Mouse (Mus musculus): Measurements from ENCODE around the gene Tm9sf2. TPM values are rescaled to one million over a fixed set of nuclear protein-coding genes. Genes with fewer than 3 reads are reported as not detected.

Gene Tm9sf2
- polyA plus RNA-seq, 1 experiment from 2014 or later = 133 TPM

- H3K9me3 ChIP-seq (ENCODE audit: control insufficient read depth, low read length) = no peaks in the 10 kb centered on the region
- WGBS = 15% methylated on average over 2 of the region's 2 CpGs
Measured at GRCm38 (mm10) chr14:122190527-122190926, 83.7 kb downstream of the Tm9sf2 start.

GRCm38 (mm10) chr14:122190941-122191510 lies 84.2 kb downstream of the Tm9sf2 start:
- Histone ChIP-seq H3K27ac (replicated peaks in 1 of 2; ENCODE audit: control insufficient read depth in 1 of 2, insufficient read depth in 1 of 2, low read depth in 2 of 2, low read length in 2 of 2) (no peak overlapping the region), H3K27me3 (ENCODE audit: control insufficient read depth, insufficient read depth, low read length) (no peaks in the 10 kb centered on the region), H3K4me3 (ENCODE audit: control insufficient read depth in 1 of 2, insufficient read depth in 1 of 2, low read depth in 1 of 2, low read length in 2 of 2) (no peak overlapping the region), H3K4me2 (ENCODE audit: low read length) (no peak overlapping the region), H3K36me3 (ENCODE audit: control insufficient read depth, insufficient read depth, low read length) (no peaks in the 10 kb centered on the region), H3K4me1 (ENCODE audit: control insufficient read depth in 2 of 2, insufficient read depth in 2 of 2, low read length in 2 of 2) (no peaks in the 10 kb centered on the region), H3K9ac (ENCODE audit: low read length) (no peak overlapping the region), H3K9me3 (ENCODE audit: control insufficient read depth, low read length) (no peaks in the 10 kb centered on the region)
- WGBS = 16% methylated on average over 7 of the region's 7 CpGs
- no peak for ATAC-seq (ENCODE audit: insufficient number of reproducible peaks, insufficient read depth, low FRiP score, low read depth)

More at GRCm38 (mm10) chr14:122190527-122190926, 83.7 kb downstream of the Tm9sf2 start:
- Histone ChIP-seq H3K36me3 (ENCODE audit: control insufficient read depth, insufficient read depth, low read length) (no peaks in the 10 kb centered on the region), H3K27me3 (ENCODE audit: control insufficient read depth, insufficient read depth, low read length) (no peaks in the 10 kb centered on the region), H3K4me1 (ENCODE audit: control insufficient read depth in 2 of 2, insufficient read depth in 2 of 2, low read length in 2 of 2) (no peaks in the 10 kb centered on the region), H3K9ac (ENCODE audit: low read length) (no peak overlapping the region), H3K4me2 (ENCODE audit: low read length) (no peak overlapping the region), H3K4me3 (ENCODE audit: control insufficient read depth in 1 of 2, insufficient read depth in 1 of 2, low read depth in 1 of 2, low read length in 2 of 2) (no peak overlapping the region), H3K27ac (replicated peaks in 1 of 2; ENCODE audit: control insufficient read depth in 1 of 2, insufficient read depth in 1 of 2, low read depth in 2 of 2, low read length in 2 of 2) (no peak overlapping the region)
- no peak for ATAC-seq (ENCODE audit: insufficient number of reproducible peaks, insufficient read depth, low FRiP score, low read depth)

GRCm38 (mm10) chr14:122194630-122195029 lies 87.8 kb downstream of the Tm9sf2 start:
- Histone ChIP-seq H3K36me3 (ENCODE audit: control insufficient read depth, insufficient read depth, low read length) (no peaks in the 10 kb centered on the region), H3K9ac (ENCODE audit: low read length) (no peak overlapping the region), H3K27me3 (ENCODE audit: control insufficient read depth, insufficient read depth, low read length) (no peaks in the 10 kb centered on the region), H3K4me3 (ENCODE audit: control insufficient read depth in 1 of 2, insufficient read depth in 1 of 2, low read depth in 1 of 2, low read length in 2 of 2) (no peak overlapping the region), H3K27ac (replicated peaks in 1 of 2; ENCODE audit: control insufficient read depth in 1 of 2, insufficient read depth in 1 of 2, low read depth in 2 of 2, low read length in 2 of 2) (no peak overlapping the region), H3K4me2 (ENCODE audit: low read length) (no peak overlapping the region), H3K9me3 (ENCODE audit: control insufficient read depth, low read length) (peaks cover 4% of the 10 kb centered on the region; the same call in 1 of the 2 replicates), H3K4me1 (ENCODE audit: control insufficient read depth in 2 of 2, insufficient read depth in 2 of 2, low read length in 2 of 2) (no peaks in the 10 kb centered on the region)
- ATAC-seq (ENCODE audit: insufficient number of reproducible peaks, insufficient read depth, low FRiP score, low read depth) = no peak
- WGBS = 95% methylated on average over 8 of the region's 8 CpGs

- 73% methylated on average over 6 of the region's 6 CpGs for WGBS
- Histone ChIP-seq H3K4me2 (ENCODE audit: low read length) (no peak overlapping the region), H3K27ac (replicated peaks in 1 of 2; ENCODE audit: control insufficient read depth in 1 of 2, insufficient read depth in 1 of 2, low read depth in 2 of 2, low read length in 2 of 2) (no peak overlapping the region), H3K36me3 (ENCODE audit: control insufficient read depth, insufficient read depth, low read length) (no peaks in the 10 kb centered on the region), H3K9ac (ENCODE audit: low read length) (no peak overlapping the region), H3K4me3 (ENCODE audit: control insufficient read depth in 1 of 2, insufficient read depth in 1 of 2, low read depth in 1 of 2, low read length in 2 of 2) (no peak overlapping the region), H3K27me3 (ENCODE audit: control insufficient read depth, insufficient read depth, low read length) (no peaks in the 10 kb centered on the region), H3K4me1 (ENCODE audit: control insufficient read depth in 2 of 2, insufficient read depth in 2 of 2, low read length in 2 of 2) (no peaks in the 10 kb centered on the region), H3K9me3 (ENCODE audit: control insufficient read depth, low read length) (peaks cover 4% of the 10 kb centered on the region; the same call in 1 of the 2 replicates)
- no peak for ATAC-seq (ENCODE audit: insufficient number of reproducible peaks, insufficient read depth, low FRiP score, low read depth)
Measured at GRCm38 (mm10) chr14:122196851-122197250, 90.0 kb downstream of the Tm9sf2 start.

GRCm38 (mm10) chr14:122200247-122200885 lies 93.5 kb downstream of the Tm9sf2 start:
- H3K4me3 ChIP-seq (ENCODE audit: control insufficient read depth in 1 of 2, insufficient read depth in 1 of 2, low read depth in 1 of 2, low read length in 2 of 2) = no peak overlapping the region
- no peak for ATAC-seq (ENCODE audit: insufficient number of reproducible peaks, insufficient read depth, low FRiP score, low read depth)
- H3K4me2 ChIP-seq (ENCODE audit: low read length) = no peak overlapping the region
- no peak overlapping the region for H3K27ac ChIP-seq (replicated peaks in 1 of 2; ENCODE audit: control insufficient read depth in 1 of 2, insufficient read depth in 1 of 2, low read depth in 2 of 2, low read length in 2 of 2)
- WGBS = 75% methylated on average over 14 of the region's 14 CpGs
- no peaks in the 10 kb centered on the region for H3K4me1 ChIP-seq (ENCODE audit: control insufficient read depth in 2 of 2, insufficient read depth in 2 of 2, low read length in 2 of 2)
- H3K9ac ChIP-seq (ENCODE audit: low read length) = no peak overlapping the region
- no peaks in the 10 kb centered on the region for H3K36me3 ChIP-seq (ENCODE audit: control insufficient read depth, insufficient read depth, low read length)
- H3K9me3 ChIP-seq (ENCODE audit: control insufficient read depth, low read length) = peaks cover 4% of the 10 kb centered on the region; the same call in 1 of the 2 replicates
- no peaks in the 10 kb centered on the region for H3K27me3 ChIP-seq (ENCODE audit: control insufficient read depth, insufficient read depth, low read length)

- H3K27me3 ChIP-seq (ENCODE audit: control insufficient read depth, insufficient read depth, low read length) = no peaks in the 10 kb centered on the region
- no peaks in the 10 kb centered on the region for H3K9me3 ChIP-seq (ENCODE audit: control insufficient read depth, low read length)
- no peak overlapping the region for H3K9ac ChIP-seq (ENCODE audit: low read length)
- no peaks in the 10 kb centered on the region for H3K36me3 ChIP-seq (ENCODE audit: control insufficient read depth, insufficient read depth, low read length)
- no peak overlapping the region for H3K27ac ChIP-seq (replicated peaks in 1 of 2; ENCODE audit: control insufficient read depth in 1 of 2, insufficient read depth in 1 of 2, low read depth in 2 of 2, low read length in 2 of 2)
- H3K4me1 ChIP-seq (ENCODE audit: control insufficient read depth in 2 of 2, insufficient read depth in 2 of 2, low read length in 2 of 2) = no peaks in the 10 kb centered on the region
- H3K4me2 ChIP-seq (ENCODE audit: low read length) = no peak overlapping the region
- no peak overlapping the region for H3K4me3 ChIP-seq (ENCODE audit: control insufficient read depth in 1 of 2, insufficient read depth in 1 of 2, low read depth in 1 of 2, low read length in 2 of 2)
- 79% methylated on average over 5 of the region's 5 CpGs for WGBS
- ATAC-seq (ENCODE audit: insufficient number of reproducible peaks, insufficient read depth, low FRiP score, low read depth) = no peak
Measured at GRCm38 (mm10) chr14:122209177-122209576, 102.3 kb downstream of the Tm9sf2 start.
